Mouse (Mus musculus) MEL (cell line): ENCODE measurements around the gene Erg. TPM values are rescaled to one million over a fixed set of nuclear protein-coding genes. Genes with fewer than 3 reads are reported as not detected.

Experiments
- DNase-seq: peaks from one replicate; pipeline ENCODE4 v3.0.0; 2011; ENCODE audit warnings: low read depth, low spot score
- H3K27ac ChIP-seq: 2 replicates; pipeline ENCODE4 v1.5.1; 2012; ENCODE audit warnings: low read depth, mild to moderate bottlenecking, control low read depth, low read length, moderate library complexity; ENCODE audit not compliant: control insufficient read depth
- H3K27me3 ChIP-seq, 2 experiments: fragments of 150-350 bp in 1 of 2; sonication (generic) in 1 of 2; 2 replicates each; pipeline ENCODE4 v1.6.1; 2012; ENCODE audit warnings: low read length in 2 of 2, mild to moderate bottlenecking in 2 of 2, improper control_type of control experiment in 1 of 2, moderate library complexity in 1 of 2; ENCODE audit not compliant: insufficient read depth in 2 of 2, control insufficient read depth in 1 of 2
- H3K36me3 ChIP-seq, 2 experiments: 2 replicates each; pipeline ENCODE4 v1.6.1; 2012 to 2014; ENCODE audit warnings: low read length in 2 of 2, improper control_type of control experiment in 1 of 2, inconsistent platforms in 1 of 2, mild to moderate bottlenecking in 1 of 2; ENCODE audit not compliant: insufficient read depth in 2 of 2, control insufficient read depth in 1 of 2
- H3K4me1 ChIP-seq, 2 experiments: fragments of 150-350 bp in 1 of 2; sonication (generic) in 1 of 2; 2 replicates each; pipeline ENCODE4 v1.6.1; 2012; ENCODE audit warnings: low read length in 2 of 2, improper control_type of control experiment in 1 of 2, mild to moderate bottlenecking in 1 of 2; ENCODE audit not compliant: insufficient read depth in 2 of 2, control insufficient read depth in 1 of 2
- H3K4me3 ChIP-seq, 2 experiments: fragments of 150-350 bp in 1 of 2; sonication (generic) in 1 of 2; 2 replicates each; pipeline ENCODE4 v1.5.1; 2012; ENCODE audit warnings: low read depth in 2 of 2, low read length in 2 of 2, mild to moderate bottlenecking in 2 of 2, moderate library complexity in 2 of 2, control low read depth in 1 of 2, improper control_type of control experiment in 1 of 2; ENCODE audit not compliant: control insufficient read depth in 1 of 2, insufficient read depth in 1 of 2
- H3K79me2 ChIP-seq: 2 replicates; pipeline ENCODE4 v1.6.1; 2012; ENCODE audit warnings: mild to moderate bottlenecking, low read length, moderate library complexity; ENCODE audit not compliant: control insufficient read depth, poor library complexity, insufficient read depth
- H3K9ac ChIP-seq: 2 replicates; pipeline ENCODE4 v1.6.1; 2012; ENCODE audit warnings: low read depth, mild to moderate bottlenecking, control low read depth, low read length, moderate library complexity; ENCODE audit not compliant: control insufficient read depth, poor library complexity, severe bottlenecking
- H3K9me3 ChIP-seq: fragments of 150-350 bp; sonication (generic); replicated peaks from 2 replicates; pipeline ENCODE4 v1.6.1; 2012; ENCODE audit warnings: mild to moderate bottlenecking, low read length, improper control_type of control experiment, moderate library complexity; ENCODE audit not compliant: insufficient read depth
- BHLHE40 ChIP-seq: IDR thresholded peaks from 2 replicates; pipeline ENCODE4 v1.6.1; 2012; ENCODE audit warnings: low read depth, mild to moderate bottlenecking, inconsistent platforms, low read length, improper control_type of control experiment, borderline replicate concordance
- CHD1 ChIP-seq: IDR thresholded peaks from 2 replicates; pipeline ENCODE4 v1.6.1; 2012; ENCODE audit warnings: low read depth, mild to moderate bottlenecking, inconsistent platforms, low read length, improper control_type of control experiment
- E2F4 ChIP-seq: IDR thresholded peaks from 2 replicates; pipeline ENCODE4 v1.6.1; 2011; ENCODE audit warnings: low read depth, low read length, improper control_type of control experiment, borderline replicate concordance
- ELF1 ChIP-seq: IDR thresholded peaks from 2 replicates; pipeline ENCODE4 v1.6.1; 2014; ENCODE audit warnings: low read depth, mild to moderate bottlenecking, inconsistent platforms, low read length, improper control_type of control experiment, moderate library complexity
- GATA1 ChIP-seq: IDR thresholded peaks from 2 replicates; pipeline ENCODE4 v1.6.1; 2011; ENCODE audit warnings: low read depth, low read length, improper control_type of control experiment
- HCFC1 ChIP-seq: IDR thresholded peaks from 2 replicates; pipeline ENCODE4 v1.6.1; 2012; ENCODE audit warnings: low read depth, mild to moderate bottlenecking, inconsistent platforms, low read length, improper control_type of control experiment, moderate library complexity
- JUND ChIP-seq: IDR thresholded peaks from 2 replicates; pipeline ENCODE4 v1.6.1; 2011; ENCODE audit warnings: low read depth, mild to moderate bottlenecking, improper control_type of control experiment, low read length
- KAT2A ChIP-seq: conservative IDR thresholded peaks from 2 replicates; pipeline ENCODE4 v1.6.1; 2012; ENCODE audit warnings: low read depth, low read length, improper control_type of control experiment, inconsistent platforms
- MAZ ChIP-seq: IDR thresholded peaks from 2 replicates; pipeline ENCODE4 v1.6.1; 2012; ENCODE audit warnings: low read depth, mild to moderate bottlenecking, inconsistent platforms, low read length, improper control_type of control experiment
- MEF2A ChIP-seq: IDR thresholded peaks from 2 replicates; pipeline ENCODE4 v1.6.1; 2014; ENCODE audit warnings: low read depth, mild to moderate bottlenecking, inconsistent platforms, low read length, improper control_type of control experiment; ENCODE audit not compliant: poor library complexity, insufficient replicate concordance, severe bottlenecking; ENCODE audit errors: extremely low read depth
- MXI1 ChIP-seq: IDR thresholded peaks from 2 replicates; pipeline ENCODE4 v1.6.1; 2011; ENCODE audit warnings: mild to moderate bottlenecking, low read depth, low read length, improper control_type of control experiment
- NRF1 ChIP-seq: IDR thresholded peaks from 2 replicates; pipeline ENCODE4 v1.6.1; 2014; ENCODE audit warnings: low read depth, mild to moderate bottlenecking, inconsistent platforms, low read length, improper control_type of control experiment, moderate library complexity; ENCODE audit not compliant: poor library complexity, insufficient read depth, severe bottlenecking
- POLR2A ChIP-seq, 2 experiments: IDR thresholded peaks; 2 replicates each; pipeline ENCODE4 v1.6.1; 2011 to 2012; ENCODE audit warnings: low read length in 2 of 2, mild to moderate bottlenecking in 2 of 2, control low read depth in 1 of 2, improper control_type of control experiment in 1 of 2, low read depth in 1 of 2, moderate library complexity in 1 of 2; ENCODE audit not compliant: control insufficient read depth in 1 of 2, insufficient read depth in 1 of 2, poor library complexity in 1 of 2
- POLR2AphosphoS5 ChIP-seq: IDR thresholded peaks from 2 replicates; pipeline ENCODE4 v1.6.1; 2012; ENCODE audit warnings: low read depth, borderline replicate concordance, mild to moderate bottlenecking, inconsistent platforms, low read length, moderate library complexity, mixed read lengths
- TAL1 ChIP-seq: IDR thresholded peaks from 2 replicates; pipeline ENCODE4 v1.6.1; 2012; ENCODE audit warnings: mild to moderate bottlenecking, inconsistent platforms, low read length, moderate library complexity, mixed read lengths
- UBTF ChIP-seq: IDR thresholded peaks from 2 replicates; pipeline ENCODE4 v1.6.1; 2012; ENCODE audit warnings: low read depth, mild to moderate bottlenecking, inconsistent platforms, low read length, improper control_type of control experiment, moderate library complexity, borderline replicate concordance; ENCODE audit not compliant: insufficient read depth
- USF1 ChIP-seq: IDR thresholded peaks from 2 replicates; pipeline ENCODE4 v1.6.1; 2014; ENCODE audit warnings: low read depth, mild to moderate bottlenecking, inconsistent platforms, low read length, improper control_type of control experiment, moderate library complexity
- USF2 ChIP-seq, 2 experiments: IDR thresholded peaks; 2 replicates each; pipeline ENCODE4 v1.6.1; 2011 to 2012; ENCODE audit warnings: improper control_type of control experiment in 2 of 2, low read length in 2 of 2, borderline replicate concordance in 1 of 2, inconsistent platforms in 1 of 2, low read depth in 1 of 2, mild to moderate bottlenecking in 1 of 2; ENCODE audit not compliant: insufficient read depth in 1 of 2
- ZC3H11A ChIP-seq: IDR thresholded peaks from 2 replicates; pipeline ENCODE4 v1.6.1; 2012; ENCODE audit warnings: low read depth, mild to moderate bottlenecking, inconsistent platforms, low read length, improper control_type of control experiment
- ZKSCAN1 ChIP-seq: IDR thresholded peaks from 2 replicates; pipeline ENCODE4 v1.6.1; 2012; ENCODE audit warnings: low read depth, mild to moderate bottlenecking, inconsistent platforms, low read length, improper control_type of control experiment, moderate library complexity
- ZMIZ1 ChIP-seq: IDR thresholded peaks from 2 replicates; pipeline ENCODE4 v1.6.1; 2012; ENCODE audit warnings: low read depth, mild to moderate bottlenecking, inconsistent platforms, low read length, improper control_type of control experiment, moderate library complexity
- ZNF384 ChIP-seq: IDR thresholded peaks from 2 replicates; pipeline ENCODE4 v1.6.1; 2012; ENCODE audit warnings: low read depth, mild to moderate bottlenecking, inconsistent platforms, low read length, improper control_type of control experiment
- polyA plus RNA-seq, 2 experiments: library from polyadenylated mRNA; stranded (reverse) in 1 of 2; unstranded in 1 of 2; fragments of >175 nt in 1 of 2; fragments of >200 nt in 1 of 2; gene quantifications; 2 replicates each; pipeline versions ENCODE4 v1.2.1 to v1.2.4; 2012; ENCODE audit warnings: low replicate concordance in 2 of 2, low read depth in 1 of 2; ENCODE audit not compliant: insufficient read length in 2 of 2, insufficient read depth in 1 of 2, missing spikeins in 1 of 2
- total RNA-seq: library from RNA; depleted of rRNA; stranded (reverse); fragments of 300-350 nt; gene quantifications from 2 replicates; pipeline ENCODE4 v1.2.3, GENCODE M21; 2012

The Erg gene
- total and polyA plus RNA-seq, 3 experiments, result 0.11 to 0.27 TPM; not detected in 1

- H3K4me3 ChIP-seq, result no peak overlapping the region
These were observed 170.5 kb downstream of the Erg start for GRCm38 (mm10) chr16:95415921-95416320.

DNA sequence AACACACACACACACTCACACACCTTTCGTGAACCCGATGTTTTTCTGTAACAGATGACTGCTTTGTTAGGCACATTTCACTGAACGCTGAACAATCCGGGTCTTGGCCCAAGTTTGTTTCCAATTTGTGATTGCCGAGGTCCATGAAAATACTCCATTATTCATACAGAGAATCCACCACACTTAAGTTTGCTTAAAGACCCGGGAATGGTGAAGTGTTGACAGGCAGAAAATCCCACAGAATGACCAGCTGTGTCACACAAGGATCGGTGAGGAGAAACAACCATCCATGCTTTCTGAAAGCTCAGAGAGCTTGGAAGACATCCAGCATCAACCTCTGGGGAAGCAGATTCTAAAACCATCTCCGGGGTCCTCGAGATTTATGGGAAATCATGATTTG lies 171.0 kb downstream of the Erg start:
- H3K4me1 ChIP-seq, result no peaks in the 10 kb centered on the region
- H3K27ac ChIP-seq, result no peak overlapping the region
- H3K4me3 ChIP-seq, result no peak overlapping the region
- H3K9ac ChIP-seq, result no peak overlapping the region
- H3K79me2 ChIP-seq, result no peaks in the 10 kb centered on the region
- H3K9me3 ChIP-seq, result no peaks in the 10 kb centered on the region
- H3K36me3 ChIP-seq, result no peaks in the 10 kb centered on the region
- no peak for DNase-seq
- TF ChIP-seq GATA1, result no peak
- no peak for TF ChIP-seq JUND
- TF ChIP-seq ELF1, result no peak
- no peak for TF ChIP-seq ZKSCAN1
- no peak for TF ChIP-seq USF2 (IDR thresholded peaks at IDR 0.05; ENCODE audit: borderline replicate concordance in 1 of 2, insufficient read depth in 1 of 2, low read depth in 1 of 2, low read length in 2 of 2)
- no peak for TF ChIP-seq E2F4
- no peak for TF ChIP-seq KAT2A
- H3K27me3 ChIP-seq, result peaks cover 0 to 5% of the 10 kb centered on the region in 2 experiments; a peak in 2 of 4 replicates

More at GRCm38 (mm10) chr16:95415921-95416320, 170.5 kb downstream of the Erg start:
- no peaks in the 10 kb centered on the region for H3K4me1 ChIP-seq
- DNase-seq, result no peak
- TF ChIP-seq GATA1 (no peak), TAL1 (no peak), ELF1 (no peak), USF1 (no peak), HCFC1 (no peak), POLR2AphosphoS5 (no peak), MEF2A (no peak), ZNF384 (no peak), ZC3H11A (no peak), UBTF (no peak), POLR2A (IDR thresholded peaks at IDR 0.05; ENCODE audit: control insufficient read depth in 1 of 2, insufficient read depth in 1 of 2, low read depth in 1 of 2, low read length in 2 of 2, poor library complexity in 1 of 2) (no peak), MAZ (no peak), MXI1 (no peak), KAT2A (no peak), ZKSCAN1 (no peak), CHD1 (no peak), BHLHE40 (no peak), NRF1 (no peak), ZMIZ1 (no peak)
- TF ChIP-seq, all 39 proteins: peak for 0
- H3K27ac ChIP-seq, result no peak overlapping the region
- no peak overlapping the region for H3K9ac ChIP-seq
- no peaks in the 10 kb centered on the region for H3K36me3 ChIP-seq
- no peaks in the 10 kb centered on the region for H3K9me3 ChIP-seq
- no peaks in the 10 kb centered on the region for H3K79me2 ChIP-seq
- H3K27me3 ChIP-seq, result peaks cover 0 to 5% of the 10 kb centered on the region in 2 experiments; a peak in 2 of 4 replicates
